In the genomic region with DNA sequence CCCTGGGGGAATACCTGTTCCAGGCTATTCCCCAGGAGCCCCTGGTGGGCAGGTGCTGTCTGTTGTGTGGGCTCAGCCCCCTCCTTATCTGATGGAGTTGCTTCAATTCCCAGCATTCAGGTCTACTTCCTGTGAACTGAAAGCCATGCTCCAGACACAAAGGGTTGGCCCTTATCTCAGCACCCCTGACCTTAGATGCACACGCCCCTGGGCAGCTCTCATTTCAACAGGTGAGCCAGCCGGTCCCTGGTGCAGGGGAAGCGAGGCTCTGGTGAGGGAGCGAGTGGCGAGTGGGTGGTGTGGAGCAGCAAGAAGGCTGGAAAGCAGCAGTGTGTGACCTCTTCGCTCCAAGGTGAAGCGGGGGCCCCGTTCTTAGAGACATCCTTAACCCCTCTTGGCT, we compare ENCODE assay signal across 13 mouse cellular contexts.
A peak's percentile ranks its signal among the peaks of the same experiment; 100 is the strongest.
DNase-seq lines count a peak whose midpoint lies in the region; ATAC-seq and TF ChIP-seq lines count a peak whose summit lies in the region.
"Had no signal": no experiment of that assay in that cellular context is flagged by ENCODE, and none has a peak within 500 bp of the region (broad histone marks: within the 10 kb centered on the region; RNA-seq: fewer than 3 reads in every experiment).

No protein-coding gene starts in this region.

- H3K27ac ChIP-seq in heart, embryonic 11.5 days (ENCODE audit: low read depth, low read length), result peak overlapping the region; percentile 60
- H3K27ac ChIP-seq in kidney, embryonic 15.5 days, result peak overlapping the region; percentile 63
- H3K27ac ChIP-seq in embryonic facial prominence, embryonic 10.5 days (replicated peaks), result peak overlapping the region; percentile 58
- H3K27ac ChIP-seq in limb, embryonic 12.5 days, result no peak overlapping the region
- no peak overlapping the region for H3K27ac ChIP-seq in forebrain, postnatal 0 days (ENCODE audit: low read depth, low read length)

- peaks cover 40% of the 10 kb centered on the region for H3K27me3 ChIP-seq in heart, embryonic 11.5 days (ENCODE audit: control insufficient read depth, insufficient read depth, low read length)
- peaks cover 86% of the 10 kb centered on the region for H3K27me3 ChIP-seq in kidney, embryonic 15.5 days
- peaks cover 88% of the 10 kb centered on the region for H3K27me3 ChIP-seq in embryonic facial prominence, embryonic 10.5 days (replicated peaks; ENCODE audit: low read depth, poor library complexity, severe bottlenecking)
- H3K27me3 ChIP-seq in limb, embryonic 12.5 days, result peaks cover 14% of the 10 kb centered on the region
- H3K27me3 ChIP-seq in forebrain, postnatal 0 days (ENCODE audit: insufficient read depth, low read length), result no peaks in the 10 kb centered on the region

- intact Hi-C loops in heart, postnatal 36 days (cut with DNase I), result no loop called here

- H3K36me3 ChIP-seq in heart, embryonic 11.5 days (ENCODE audit: control insufficient read depth, insufficient read depth, low read length), result no peaks in the 10 kb centered on the region
- no peaks in the 10 kb centered on the region for H3K36me3 ChIP-seq in kidney, embryonic 15.5 days
- H3K36me3 ChIP-seq in embryonic facial prominence, embryonic 10.5 days (replicated peaks), result no peaks in the 10 kb centered on the region; the same call in 1 of the 2 replicates
- no peaks in the 10 kb centered on the region; the same call in 1 of the 2 replicates for H3K36me3 ChIP-seq in limb, embryonic 12.5 days
- no peaks in the 10 kb centered on the region for H3K36me3 ChIP-seq in forebrain, postnatal 0 days (ENCODE audit: insufficient read depth)

- no peaks in the 10 kb centered on the region for H3K9me3 ChIP-seq in heart, embryonic 11.5 days (replicated peaks; ENCODE audit: control insufficient read depth, low read length)
- H3K9me3 ChIP-seq in kidney, embryonic 15.5 days (replicated peaks), result no peaks in the 10 kb centered on the region
- no peaks in the 10 kb centered on the region for H3K9me3 ChIP-seq in embryonic facial prominence, embryonic 10.5 days
- H3K9me3 ChIP-seq in limb, embryonic 12.5 days, result no peaks in the 10 kb centered on the region
- H3K9me3 ChIP-seq in forebrain, postnatal 0 days (ENCODE audit: low read length), result no peaks in the 10 kb centered on the region

- peaks cover 38% of the 10 kb centered on the region for H3K4me1 ChIP-seq in heart, embryonic 11.5 days (ENCODE audit: control insufficient read depth, insufficient read depth, low read length)
- peaks cover 80% of the 10 kb centered on the region for H3K4me1 ChIP-seq in kidney, embryonic 15.5 days
- peaks cover 93% of the 10 kb centered on the region for H3K4me1 ChIP-seq in embryonic facial prominence, embryonic 10.5 days
- peaks cover 88% of the 10 kb centered on the region for H3K4me1 ChIP-seq in limb, embryonic 12.5 days (replicated peaks)
- no peaks in the 10 kb centered on the region for H3K4me1 ChIP-seq in forebrain, postnatal 0 days (ENCODE audit: insufficient read depth)

- 39% methylated on average over 8 of the region's 8 CpGs for WGBS in heart, embryonic 11.5 days (ENCODE audit: insufficient replicate concordance)
- WGBS in kidney, embryonic 15.5 days, result 43% methylated on average over 8 of the region's 8 CpGs
- 52% methylated on average over 8 of the region's 8 CpGs for WGBS in embryonic facial prominence, embryonic 10.5 days
- 59% methylated on average over 8 of the region's 8 CpGs for WGBS in limb, embryonic 12.5 days
- 86% methylated on average over 8 of the region's 8 CpGs for WGBS in forebrain, postnatal 0 days

- no peak for ATAC-seq in heart, embryonic 11.5 days (replicated peaks; ENCODE audit: insufficient number of reproducible peaks, low FRiP score, low TSS enrichment)
- ATAC-seq in kidney, embryonic 15.5 days (replicated peaks; ENCODE audit: low FRiP score), result peak; percentile 26; the same call in 1 of the 2 replicates
- no peak for ATAC-seq in limb, embryonic 12.5 days (ENCODE audit: insufficient number of reproducible peaks, insufficient read depth, low FRiP score, low TSS enrichment, low read depth)
- ATAC-seq in forebrain, postnatal 0 days, result no peak

- no peak overlapping the region for H3K4me3 ChIP-seq in heart, embryonic 11.5 days (ENCODE audit: low read depth, low read length)
- H3K4me3 ChIP-seq in kidney, embryonic 15.5 days (replicated peaks), result no peak overlapping the region
- H3K4me3 ChIP-seq in embryonic facial prominence, embryonic 10.5 days, result 0 out of 2 replicates have a peak overlapping the region, but pooled peaks have one; percentile 8
- H3K4me3 ChIP-seq in limb, embryonic 12.5 days (replicated peaks), result no peak overlapping the region
- H3K4me3 ChIP-seq in forebrain, postnatal 0 days (ENCODE audit: low read depth, low read length), result no peak overlapping the region

- no peak for TF ChIP-seq CTCF in forebrain, postnatal 0 days (IDR thresholded peaks at IDR 0.05; ENCODE audit: low read depth)

- DNase-seq in heart, postnatal 36 days, result no peak
- DNase-seq in kidney, postnatal 10 days, result no peak
- no peak for DNase-seq in embryonic facial prominence, embryonic 10.5 days (ENCODE audit: low spot score)
- DNase-seq in frontal cortex, postnatal 14 days (ENCODE audit: low spot score in 2 of 2), result no peak
- no peak for DNase-seq in forebrain, postnatal 0 days
- DNase-seq: adrenal gland, adult 8-10 months; B cell, adult 2 months; cerebellum, adult 9-10 months; kidney, adult 11 months; retina, postnatal 1 day had no signal

- no peak overlapping the region; the same call in 1 of the 2 replicates for H3K9ac ChIP-seq in heart, embryonic 11.5 days (ENCODE audit: low read depth, low read length)
- no peak overlapping the region for H3K9ac ChIP-seq in kidney, embryonic 15.5 days
- H3K9ac ChIP-seq in limb, embryonic 12.5 days (replicated peaks), result no peak overlapping the region
- no peak overlapping the region for H3K9ac ChIP-seq in forebrain, postnatal 0 days

- no peak overlapping the region for H3K4me2 ChIP-seq in heart, embryonic 11.5 days
- H3K4me2 ChIP-seq in kidney, embryonic 15.5 days, result no peak overlapping the region
- H3K4me2 ChIP-seq in limb, embryonic 12.5 days, result 0 out of 2 replicates have a peak overlapping the region, but pooled peaks have one; percentile 11
- no peak overlapping the region for H3K4me2 ChIP-seq in forebrain, postnatal 0 days (ENCODE audit: low read depth)

Comparison
In these comparisons a context has a peak if more than half of its experiments do, and no peak if none do; other contexts are left out.
1. H3K27ac ChIP-seq: peak in heart, embryonic 11.5 days (single experiment), kidney, embryonic 15.5 days (single experiment) and embryonic facial prominence, embryonic 10.5 days (single experiment); none in limb, embryonic 12.5 days (single experiment) and forebrain, postnatal 0 days (single experiment).